Mouse (Mus musculus): Measurements from ENCODE around the gene Fndc9.
A peak's percentile ranks its signal among the peaks of the same experiment; 100 is the strongest.

Gene Fndc9

DNA sequence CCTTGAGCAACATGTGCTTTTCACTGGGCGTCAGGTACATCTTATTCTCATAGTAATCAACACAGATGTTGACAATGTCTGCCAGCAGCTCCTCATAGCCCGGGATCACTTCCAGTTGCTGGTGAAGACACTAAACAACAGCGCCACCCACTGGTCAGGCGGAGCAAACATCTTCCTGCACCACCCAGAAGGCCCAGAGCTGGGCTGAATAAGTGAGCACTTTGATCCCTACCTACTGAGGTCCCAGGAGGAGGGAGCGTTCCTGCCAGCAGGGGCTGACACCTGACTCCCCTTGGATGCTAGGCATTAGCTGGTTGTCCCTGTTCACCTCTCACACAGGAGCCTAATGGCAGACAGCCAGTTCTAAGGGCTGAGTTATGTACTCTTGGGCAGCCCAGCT lies 41.4 kb downstream of the Fndc9 start:
- DNase-seq (ENCODE audit: low spot score in 2 of 2) = peak; percentile 32 to 78

DNA sequence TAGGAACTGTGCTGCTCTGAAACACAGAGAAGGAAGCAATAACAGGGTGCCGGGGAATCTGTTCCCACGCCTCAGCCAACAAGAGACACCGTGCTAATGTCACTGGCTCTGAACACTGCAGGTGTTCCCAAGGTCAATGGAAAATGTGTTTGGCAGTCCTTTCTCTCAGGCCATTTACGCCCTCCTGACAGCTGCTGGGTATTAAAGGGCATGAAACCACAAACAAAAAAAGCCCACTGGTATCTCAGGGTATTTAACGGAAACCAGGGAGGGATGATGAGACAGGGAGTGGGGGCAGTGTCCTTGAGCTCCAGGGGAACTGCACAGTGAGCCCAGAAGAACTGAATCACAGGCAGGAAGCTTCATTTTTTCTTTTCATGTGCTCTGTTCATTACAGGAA lies 42.8 kb downstream of the Fndc9 start:
- no peak for DNase-seq (ENCODE audit: low spot score in 2 of 2)

DNA sequence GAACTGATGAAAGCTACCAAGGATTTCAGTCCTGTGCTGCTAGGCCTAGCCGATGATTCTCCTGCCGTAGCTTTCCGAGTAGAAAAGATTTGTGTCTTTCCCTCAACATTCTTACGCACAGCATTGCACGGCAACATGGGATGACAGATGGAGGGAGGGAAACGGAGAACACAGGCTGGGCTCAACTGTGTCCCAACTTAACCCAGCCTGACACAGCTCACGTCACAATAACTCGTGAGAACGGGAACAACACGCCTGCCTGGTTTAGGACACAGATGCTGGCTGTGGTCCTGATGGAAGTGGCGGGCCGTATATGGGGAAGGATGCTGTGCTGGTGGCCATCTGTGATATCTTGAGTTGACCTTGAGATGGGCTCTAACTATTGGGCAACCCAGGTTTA lies 43.4 kb downstream of the Fndc9 start:
- no peak for DNase-seq (ENCODE audit: low spot score in 2 of 2)

DNA sequence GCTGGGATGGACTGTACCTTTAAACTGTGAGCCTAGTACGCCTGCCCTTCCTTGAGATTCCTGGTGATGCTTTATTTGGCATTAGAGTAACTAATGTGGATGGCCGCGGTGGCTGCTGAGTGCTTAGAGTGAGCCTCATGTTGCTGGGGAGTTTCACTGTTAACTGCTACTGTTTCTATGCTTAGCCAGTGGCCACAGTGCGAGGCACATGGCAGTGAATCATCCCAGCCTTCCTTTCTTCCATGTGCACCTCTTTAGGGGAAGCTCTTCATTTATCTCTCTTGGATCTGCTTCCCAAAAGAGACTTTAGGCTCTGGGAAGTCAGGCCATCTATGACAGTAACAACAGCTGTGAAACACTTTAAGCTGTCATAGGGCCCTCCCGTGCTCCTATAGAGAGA lies 47.3 kb downstream of the Fndc9 start:
- no peak for DNase-seq (ENCODE audit: low spot score in 2 of 2)

DNA sequence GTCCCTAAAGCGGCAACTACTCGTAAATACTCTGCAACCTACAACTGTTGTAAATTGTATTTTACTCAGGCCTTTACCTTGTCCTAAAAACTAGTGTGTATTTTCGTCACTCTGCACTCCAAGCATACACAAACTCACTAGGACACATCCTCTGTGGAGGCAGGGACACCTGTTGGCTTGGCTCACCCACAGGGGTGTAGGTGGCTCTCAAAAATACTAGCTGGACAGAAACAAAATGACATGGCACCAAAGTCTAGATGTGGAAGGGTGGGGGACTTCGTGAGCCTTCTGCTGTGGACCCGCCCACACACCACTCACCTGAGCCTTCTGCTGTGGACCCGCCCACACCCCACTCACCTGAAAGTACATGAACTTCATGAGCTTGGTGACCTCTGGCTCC lies 48.5 kb downstream of the Fndc9 start:
- no peak for DNase-seq (ENCODE audit: low spot score in 2 of 2)

DNA sequence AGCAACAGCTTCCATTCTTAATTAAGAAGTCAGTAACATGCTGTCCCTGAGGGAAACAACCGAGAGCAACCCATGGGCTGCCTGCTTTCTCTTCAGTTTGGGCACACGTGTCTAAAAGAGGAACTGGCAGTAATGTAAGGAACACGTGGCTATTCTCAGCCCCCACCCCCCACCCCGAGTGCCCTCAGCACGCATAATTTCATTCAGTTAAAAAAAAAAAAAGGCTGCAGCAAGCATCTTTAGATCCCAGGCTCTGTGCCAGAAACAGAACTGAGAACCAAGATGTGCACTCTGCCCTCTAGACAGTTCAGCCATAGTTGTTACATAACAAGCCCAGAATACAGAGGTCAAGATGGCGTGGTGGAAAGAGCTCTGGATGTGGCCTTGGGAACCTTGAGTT lies 51.5 kb downstream of the Fndc9 start:
- peak in 1 of 2 experiments; percentile 55 for DNase-seq (ENCODE audit: low spot score in 2 of 2)

DNA sequence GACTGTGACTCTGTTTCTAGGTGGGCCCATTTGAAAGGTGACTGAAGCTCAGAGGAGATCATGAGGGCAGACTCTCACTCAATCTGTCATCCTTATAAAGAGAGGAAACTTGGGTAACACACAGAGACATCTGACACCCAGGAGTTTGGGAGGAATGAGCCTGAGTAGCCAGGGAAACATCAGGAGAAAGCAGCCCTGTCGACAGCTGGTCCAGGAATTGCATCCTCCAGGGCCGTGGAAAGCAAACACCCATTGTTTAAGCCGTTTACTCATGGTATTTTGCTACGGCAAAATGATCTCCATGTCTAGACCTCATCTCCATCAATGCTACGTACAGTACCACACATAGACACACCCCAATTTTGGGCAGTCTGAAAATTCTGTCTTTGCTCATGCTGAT lies 52.8 kb downstream of the Fndc9 start:
- DNase-seq (ENCODE audit: low spot score in 2 of 2) = no peak

DNA sequence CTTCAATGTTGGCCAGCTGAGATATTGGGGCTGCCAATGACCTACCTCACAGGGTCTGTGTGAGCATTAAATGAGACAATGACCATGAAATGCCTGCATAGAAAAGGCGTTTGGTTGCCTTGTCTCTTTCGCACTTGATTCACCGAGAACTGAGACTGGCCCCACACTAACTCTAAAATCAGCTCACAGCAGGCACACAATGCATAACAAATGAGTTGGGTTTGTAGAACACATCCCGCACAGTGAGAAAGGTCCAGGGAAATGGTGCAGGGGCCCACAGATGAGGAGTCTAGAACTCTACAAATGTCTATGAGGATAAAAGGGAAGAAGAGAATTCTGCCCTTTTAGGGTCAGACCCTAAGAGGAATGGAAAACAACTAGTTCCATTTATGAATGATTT lies 53.7 kb downstream of the Fndc9 start:
- DNase-seq (ENCODE audit: low spot score in 2 of 2) = no peak
